Mouse (Mus musculus): ENCODE measurements around the gene Tcf12.

- TF ChIP-seq CTCF (conservative IDR thresholded peaks at IDR 0.05; ENCODE audit: low read length) (no peak), POU5F1 (IDR thresholded peaks at IDR 0.05; ENCODE audit: borderline replicate concordance, low read length) (no peak), NANOG (IDR thresholded peaks at IDR 0.05; ENCODE audit: borderline replicate concordance, low read length) (no peak)
These were observed 285.6 kb downstream of the Tcf12 start for GRCm38 (mm10) chr9:71826040-71826525.

Measured in E14TG2a.4 (cell line).